Mouse (Mus musculus) olfactory bulb, adult 2 months (tissue): Measurements from ENCODE around the gene Fcgr4.

Source experiments
- CTCF ChIP-seq: fragments of 200-500 bp; IDR thresholded peaks from 2 replicates; pipeline ENCODE4 v1.5.1; 2012; ENCODE audit warnings: low read depth, mild to moderate bottlenecking, low read length, moderate library complexity; ENCODE audit not compliant: insufficient read depth
- POLR2A ChIP-seq: fragments of 200-500 bp; IDR thresholded peaks from 2 replicates; pipeline ENCODE4 v1.6.1; 2012; ENCODE audit warnings: mild to moderate bottlenecking, low read depth, low read length, moderate library complexity; ENCODE audit not compliant: insufficient read depth

DNA sequence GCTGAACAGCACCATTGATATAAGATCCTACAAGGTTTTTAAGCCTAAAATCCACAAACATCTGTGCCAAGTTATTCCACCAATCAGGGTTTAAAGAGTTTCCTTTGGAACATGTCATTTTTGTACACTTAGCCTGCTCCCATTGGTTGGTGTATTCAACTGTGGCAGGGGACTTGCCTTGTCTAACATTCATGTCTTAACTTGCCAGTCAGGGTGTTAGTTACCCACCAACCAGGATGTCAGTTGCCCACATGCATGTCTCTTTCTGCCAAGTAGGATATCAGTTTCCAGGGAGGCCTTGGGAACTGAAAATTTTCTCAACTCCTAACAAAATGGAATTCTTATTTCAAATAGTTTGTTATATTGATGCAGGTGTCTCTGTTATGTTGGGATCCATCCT is 13.1 kb upstream of the Fcgr4 start:
- TF ChIP-seq CTCF: no peak
- no peak for TF ChIP-seq POLR2A
